Mouse (Mus musculus) monocyte, adult 2 months (primary cell): ENCODE results near the gene Grip2.

ENCODE experiments used
- DNase-seq, 2 experiments: peaks; one replicate each; pipeline ENCODE4 v3.0.0; 2022; ENCODE audit warnings: low spot score in 2 of 2, low read depth in 1 of 2

Gene Grip2

DNA sequence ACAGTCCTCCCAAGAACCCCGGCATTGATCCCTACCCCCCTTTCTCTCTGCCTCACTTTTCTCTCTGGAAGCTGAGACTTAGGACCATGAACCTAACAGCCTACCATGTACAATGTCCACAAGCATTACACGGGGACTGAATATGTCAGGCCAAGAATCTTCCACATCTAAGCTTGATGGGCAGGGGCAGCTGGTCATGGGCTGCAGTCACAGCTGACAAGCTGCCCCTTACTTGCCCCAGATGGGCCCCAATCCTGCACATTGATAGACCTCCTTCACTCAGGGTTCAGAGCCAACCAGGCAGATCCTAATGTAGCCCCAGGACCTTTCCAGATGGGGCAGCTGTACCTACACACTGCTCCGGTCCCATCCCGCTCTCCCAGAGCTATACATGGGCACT lies 30.3 kb downstream of the Grip2 start:
- DNase-seq: no peak

GRCm38 (mm10) chr6:91796064-91796463 lies 31.0 kb downstream of the Grip2 start:
- no peak for DNase-seq

DNA sequence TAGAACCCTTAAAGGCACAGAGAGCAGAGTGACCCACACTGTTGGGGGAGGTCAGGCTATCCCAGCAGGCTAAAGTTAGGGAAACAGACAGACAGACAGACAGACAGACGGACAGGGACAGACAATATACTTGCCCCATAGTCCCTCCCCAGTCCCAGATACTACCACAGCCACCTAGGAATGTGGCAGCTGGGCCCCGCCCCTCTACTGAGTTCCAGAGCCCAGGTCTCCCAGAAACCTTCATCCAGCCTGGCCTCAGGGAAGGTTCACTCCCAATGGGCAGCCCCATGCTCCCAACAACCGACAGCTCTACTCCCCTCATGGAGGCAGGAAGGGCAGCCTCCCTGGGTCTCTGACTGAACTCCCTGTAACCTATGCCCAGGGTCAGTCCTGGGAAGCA lies 31.4 kb downstream of the Grip2 start:
- no peak for DNase-seq

GRCm38 (mm10) chr6:91788311-91788798 lies 38.7 kb downstream of the Grip2 start:
- DNase-seq: no peak

DNA sequence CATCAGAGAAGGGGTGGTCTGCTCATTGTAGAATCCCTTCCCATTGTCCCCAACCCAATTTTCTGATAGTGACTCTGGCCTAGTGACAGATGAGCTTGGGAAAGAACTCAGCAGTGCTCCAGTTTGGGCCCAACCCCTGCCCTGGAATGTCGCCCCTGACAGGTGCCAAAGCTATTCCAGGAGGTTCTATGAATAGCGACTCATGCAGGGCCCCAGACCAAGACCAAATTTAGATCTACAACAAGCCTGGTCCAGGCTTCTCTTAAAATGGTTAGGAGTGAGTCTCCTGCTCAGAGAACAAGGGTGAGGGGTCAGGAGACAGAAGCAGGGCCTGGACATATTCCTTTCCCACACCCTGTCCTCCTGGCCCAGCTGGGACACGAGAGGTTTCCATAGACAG lies 42.0 kb downstream of the Grip2 start:
- DNase-seq: no peak

GRCm38 (mm10) chr6:91779206-91779605 lies 47.8 kb downstream of the Grip2 start:
- no peak for DNase-seq

DNA sequence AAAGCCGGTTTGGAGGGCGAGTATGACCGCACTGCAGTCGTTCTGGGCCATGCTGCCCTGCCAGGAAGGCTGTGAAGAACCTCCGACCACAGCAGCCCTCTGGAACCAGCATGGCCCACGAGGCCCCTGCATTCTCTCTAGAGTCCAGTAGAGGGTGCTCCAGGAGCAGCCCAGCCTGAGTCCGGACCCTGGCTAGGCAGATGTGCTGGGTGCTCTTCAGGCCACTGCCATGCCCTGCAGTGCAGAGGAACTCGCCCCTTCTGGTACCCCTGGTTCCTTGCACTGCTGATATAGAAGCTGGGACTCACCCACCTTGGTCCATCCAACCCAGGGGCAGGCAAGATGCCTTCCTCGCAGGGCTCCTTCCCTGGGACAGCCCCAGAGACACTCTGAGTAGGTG lies 50.5 kb downstream of the Grip2 start:
- DNase-seq: no peak

GRCm38 (mm10) chr6:91773951-91774350 lies 53.1 kb downstream of the Grip2 start:
- DNase-seq: no peak

DNA sequence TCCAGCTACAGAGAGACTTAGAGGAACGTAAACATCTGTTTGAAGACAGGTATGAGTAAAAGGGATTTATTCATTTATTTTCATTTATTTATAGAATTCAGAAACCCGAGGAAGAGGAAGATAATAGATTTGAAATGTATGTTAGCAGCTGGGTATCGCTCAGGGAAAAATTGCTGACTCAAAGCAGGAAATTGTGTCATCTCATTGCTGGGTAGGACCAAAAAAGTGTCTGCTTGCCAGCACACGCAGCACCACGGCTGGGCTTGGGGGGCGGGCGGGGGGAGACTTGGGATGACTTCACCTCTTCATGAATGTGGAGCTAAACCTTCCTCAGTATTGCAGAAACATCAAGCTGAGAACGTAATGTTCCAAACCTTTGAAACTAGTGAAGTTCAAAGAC lies 59.5 kb downstream of the Grip2 start:
- DNase-seq: no peak

- DNase-seq: no peak
Observed at GRCm38 (mm10) chr6:91762051-91762742, 64.9 kb downstream of the Grip2 start.

DNA sequence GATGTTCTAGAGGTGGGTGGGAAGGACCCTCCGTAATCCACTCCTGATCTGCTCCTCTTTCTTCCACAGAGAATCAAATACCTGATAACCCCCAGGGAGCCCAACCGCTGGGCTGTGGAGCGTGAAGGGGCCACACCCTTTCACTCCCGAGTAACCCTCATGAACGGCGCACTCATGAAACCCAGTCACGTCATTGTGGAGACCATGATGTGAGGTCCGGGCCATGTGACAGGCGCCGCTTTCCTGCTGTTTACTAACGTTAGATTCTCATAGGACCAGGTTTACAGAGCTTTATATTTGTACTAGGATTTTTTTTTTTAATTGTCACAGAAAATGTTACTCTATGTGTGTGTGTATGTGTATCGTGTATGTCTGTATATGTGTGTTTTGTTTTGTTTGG lies 72.2 kb downstream of the Grip2 start:
- no peak for DNase-seq

- no peak for DNase-seq
Observed at GRCm38 (mm10) chr6:91754098-91754497, 73.0 kb downstream of the Grip2 start.

DNA sequence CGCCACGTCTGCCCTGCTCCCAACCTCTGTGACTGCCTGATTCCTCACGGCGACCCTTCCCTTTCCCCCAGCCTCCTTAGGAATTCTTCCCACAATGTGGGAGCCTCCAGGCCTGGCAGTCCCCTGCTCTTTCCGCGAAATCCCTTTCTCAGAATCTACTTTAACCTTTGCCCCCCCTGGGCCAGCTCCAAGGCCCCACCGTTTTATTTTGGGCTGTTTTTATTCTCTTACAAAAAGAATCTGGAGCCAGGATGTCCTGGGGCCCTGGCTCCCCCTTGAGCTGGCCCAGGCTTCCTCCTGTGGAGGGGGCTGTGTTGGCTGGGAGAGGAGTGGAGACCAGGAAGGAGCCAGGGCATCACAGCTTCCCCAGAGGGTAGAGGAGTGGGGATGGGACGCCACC lies 74.2 kb downstream of the Grip2 start:
- DNase-seq: no peak

GRCm38 (mm10) chr6:91750976-91751375 lies 76.1 kb downstream of the Grip2 start:
- no peak for DNase-seq

- DNase-seq: no peak
Observed at GRCm38 (mm10) chr6:91746776-91747175, 80.3 kb downstream of the Grip2 start.

GRCm38 (mm10) chr6:91745947-91746582 lies 81.0 kb downstream of the Grip2 start:
- DNase-seq: no peak

- DNase-seq: no peak
Observed at GRCm38 (mm10) chr6:91745246-91745645, 81.8 kb downstream of the Grip2 start.

DNA sequence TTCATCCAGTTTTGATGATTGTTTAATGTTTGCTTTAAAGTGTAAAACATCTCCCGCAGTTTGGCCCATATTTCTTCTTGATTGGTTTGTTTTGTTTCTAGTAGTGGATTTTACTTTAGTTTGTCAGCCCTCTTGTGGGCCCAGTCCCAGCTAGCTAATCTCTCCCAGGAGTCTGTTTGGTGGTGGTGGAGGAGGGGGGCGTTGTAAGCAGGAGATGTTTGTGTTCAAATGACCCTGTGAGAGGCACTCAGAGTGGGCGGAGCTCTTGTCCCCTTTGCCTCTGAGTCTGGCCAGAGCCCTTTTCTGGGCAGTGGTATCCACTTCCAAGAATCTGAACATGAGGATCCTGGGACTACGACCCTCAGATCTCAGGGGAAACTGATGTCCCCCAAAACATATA lies 83.2 kb downstream of the Grip2 start:
- DNase-seq: no peak

- DNase-seq: no peak
Observed at GRCm38 (mm10) chr6:91742995-91743394, 84.1 kb downstream of the Grip2 start.

- DNase-seq: no peak
Observed at GRCm38 (mm10) chr6:91742466-91742865, 84.6 kb downstream of the Grip2 start.

GRCm38 (mm10) chr6:91741046-91741445 lies 86.0 kb downstream of the Grip2 start:
- DNase-seq: peak; percentile 6 to 37

DNA sequence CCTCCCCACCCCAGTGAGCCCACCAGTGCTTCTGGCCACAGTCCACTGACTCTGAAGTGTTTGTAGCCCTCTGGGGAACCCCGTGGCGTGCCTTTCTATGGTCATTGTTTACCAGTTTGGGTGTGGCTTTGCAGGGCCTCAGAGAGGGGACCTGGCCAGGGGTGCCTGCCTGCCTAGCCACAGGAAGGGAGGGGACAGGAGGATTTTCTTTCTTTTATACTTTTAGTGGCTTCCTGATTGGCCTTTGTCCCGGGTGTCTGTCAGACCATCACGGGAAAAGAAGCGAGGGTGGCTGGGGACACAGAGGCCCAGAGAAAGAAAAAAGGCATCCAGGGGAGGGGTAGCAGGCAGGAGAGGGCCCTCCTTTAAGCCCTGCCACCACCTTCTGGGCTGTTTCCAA lies 89.0 kb downstream of the Grip2 start:
- no peak for DNase-seq

DNA sequence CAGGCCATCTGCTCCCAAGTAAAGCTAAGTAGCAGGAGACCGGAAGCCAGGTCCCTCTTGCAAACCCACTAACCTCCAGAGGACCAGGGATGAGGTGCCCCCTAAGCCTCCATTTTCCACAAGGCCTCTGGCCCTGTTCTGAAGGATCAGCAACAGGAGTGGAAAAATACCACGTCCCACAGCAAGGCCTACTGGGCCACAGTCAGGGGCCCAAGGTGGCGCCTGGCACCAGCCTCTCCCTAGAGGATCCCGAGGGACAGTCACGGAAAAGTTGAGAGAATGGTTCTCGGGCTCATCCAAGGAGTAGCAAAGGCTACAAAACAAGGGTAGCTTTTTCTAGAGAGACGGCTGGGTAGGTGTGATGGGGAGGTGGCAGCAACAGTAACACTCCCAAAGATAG lies 89.6 kb downstream of the Grip2 start:
- no peak for DNase-seq
